Mouse (Mus musculus): ENCODE data around the gene Gm47985. TPM values are rescaled to one million over a fixed set of nuclear protein-coding genes. Genes with fewer than 3 reads are reported as not detected.
"Not testable (repeated sequence)": the region's sequence is repeated elsewhere in the genome, so short reads cannot be mapped to it uniquely, and the experiment has no call there.

The Gm47985 gene
- polyA plus RNA-seq, 1 experiment: 2.2 TPM

- Histone ChIP-seq H3K4me3 (ENCODE audit: control insufficient read depth, low read depth, low read length) (no peak overlapping the region), H3K4me1 (ENCODE audit: control insufficient read depth, insufficient read depth, low read length) (no peaks in the 10 kb centered on the region; the same call in 1 of the 2 replicates), H3K27me3 (ENCODE audit: control insufficient read depth, insufficient read depth, low read length) (no peaks in the 10 kb centered on the region), H3K36me3 (ENCODE audit: control insufficient read depth, insufficient read depth, low read length) (no peaks in the 10 kb centered on the region), H3K27ac (ENCODE audit: control insufficient read depth, insufficient read depth, low read depth, low read length) (no peak overlapping the region)
- TF ChIP-seq POLR2A (IDR thresholded peaks at IDR 0.05; ENCODE audit: control insufficient read depth, low read depth, low read length): no peak
- no peak for TF ChIP-seq CTCF (IDR thresholded peaks at IDR 0.05; ENCODE audit: control insufficient read depth, insufficient read depth, insufficient replicate concordance, low read depth, low read length)
Observed at GRCm38 (mm10) chr1:151151089-151151488, 31.2 kb upstream of the Gm47985 start.

- Histone ChIP-seq H3K27ac (ENCODE audit: control insufficient read depth, insufficient read depth, low read depth, low read length) (no peak overlapping the region), H3K27me3 (ENCODE audit: control insufficient read depth, insufficient read depth, low read length) (no peaks in the 10 kb centered on the region), H3K36me3 (ENCODE audit: control insufficient read depth, insufficient read depth, low read length) (no peaks in the 10 kb centered on the region), H3K4me3 (ENCODE audit: control insufficient read depth, low read depth, low read length) (no peak overlapping the region), H3K4me1 (ENCODE audit: control insufficient read depth, insufficient read depth, low read length) (no peaks in the 10 kb centered on the region; the same call in 1 of the 2 replicates)
- TF ChIP-seq CTCF (IDR thresholded peaks at IDR 0.05; ENCODE audit: control insufficient read depth, insufficient read depth, insufficient replicate concordance, low read depth, low read length) (no peak), POLR2A (IDR thresholded peaks at IDR 0.05; ENCODE audit: control insufficient read depth, low read depth, low read length) (no peak)
Observed at GRCm38 (mm10) chr1:151153056-151153652, 29.2 kb upstream of the Gm47985 start.

GRCm38 (mm10) chr1:151154131-151154530, 28.2 kb upstream of the Gm47985 start:
- H3K27me3 ChIP-seq (ENCODE audit: control insufficient read depth, insufficient read depth, low read length); H3K36me3 ChIP-seq (ENCODE audit: control insufficient read depth, insufficient read depth, low read length); H3K27ac ChIP-seq (ENCODE audit: control insufficient read depth, insufficient read depth, low read depth, low read length); H3K4me3 ChIP-seq (ENCODE audit: control insufficient read depth, low read depth, low read length); H3K4me1 ChIP-seq (ENCODE audit: control insufficient read depth, insufficient read depth, low read length): not testable (repeated sequence)

- Histone ChIP-seq H3K27ac (ENCODE audit: control insufficient read depth, insufficient read depth, low read depth, low read length) (no peak overlapping the region), H3K27me3 (ENCODE audit: control insufficient read depth, insufficient read depth, low read length) (no peaks in the 10 kb centered on the region), H3K4me3 (ENCODE audit: control insufficient read depth, low read depth, low read length) (no peak overlapping the region), H3K4me1 (ENCODE audit: control insufficient read depth, insufficient read depth, low read length) (no peaks in the 10 kb centered on the region; the same call in 1 of the 2 replicates), H3K36me3 (ENCODE audit: control insufficient read depth, insufficient read depth, low read length) (no peaks in the 10 kb centered on the region)
- TF ChIP-seq CTCF (IDR thresholded peaks at IDR 0.05; ENCODE audit: control insufficient read depth, insufficient read depth, insufficient replicate concordance, low read depth, low read length): no peak
- no peak for TF ChIP-seq POLR2A (IDR thresholded peaks at IDR 0.05; ENCODE audit: control insufficient read depth, low read depth, low read length)
Observed at GRCm38 (mm10) chr1:151156129-151156528, 26.2 kb upstream of the Gm47985 start.

GRCm38 (mm10) chr1:151156777-151157632, 25.3 kb upstream of the Gm47985 start:
- no peaks in the 10 kb centered on the region for H3K36me3 ChIP-seq (ENCODE audit: control insufficient read depth, insufficient read depth, low read length)
- H3K27ac ChIP-seq (ENCODE audit: control insufficient read depth, insufficient read depth, low read depth, low read length): no peak overlapping the region
- H3K27me3 ChIP-seq (ENCODE audit: control insufficient read depth, insufficient read depth, low read length): no peaks in the 10 kb centered on the region
- TF ChIP-seq POLR2A (IDR thresholded peaks at IDR 0.05; ENCODE audit: control insufficient read depth, low read depth, low read length) (no peak), CTCF (IDR thresholded peaks at IDR 0.05; ENCODE audit: control insufficient read depth, insufficient read depth, insufficient replicate concordance, low read depth, low read length) (no peak)
- no peaks in the 10 kb centered on the region; the same call in 1 of the 2 replicates for H3K4me1 ChIP-seq (ENCODE audit: control insufficient read depth, insufficient read depth, low read length)
- no peak overlapping the region for H3K4me3 ChIP-seq (ENCODE audit: control insufficient read depth, low read depth, low read length)

- TF ChIP-seq CTCF (IDR thresholded peaks at IDR 0.05; ENCODE audit: control insufficient read depth, insufficient read depth, insufficient replicate concordance, low read depth, low read length) (no peak), POLR2A (IDR thresholded peaks at IDR 0.05; ENCODE audit: control insufficient read depth, low read depth, low read length) (no peak)
Observed at GRCm38 (mm10) chr1:151157963-151158856, 24.1 kb upstream of the Gm47985 start.

More at GRCm38 (mm10) chr1:151157963-151158856, 24.1 kb upstream of the Gm47985 start:
- H3K27ac ChIP-seq (ENCODE audit: control insufficient read depth, insufficient read depth, low read depth, low read length): no peak overlapping the region
- H3K4me3 ChIP-seq (ENCODE audit: control insufficient read depth, low read depth, low read length): no peak overlapping the region
- no peaks in the 10 kb centered on the region for H3K27me3 ChIP-seq (ENCODE audit: control insufficient read depth, insufficient read depth, low read length)
- no peaks in the 10 kb centered on the region for H3K36me3 ChIP-seq (ENCODE audit: control insufficient read depth, insufficient read depth, low read length)
- no peaks in the 10 kb centered on the region; the same call in 1 of the 2 replicates for H3K4me1 ChIP-seq (ENCODE audit: control insufficient read depth, insufficient read depth, low read length)
